Mouse (Mus musculus) right cerebral cortex, adult 18-20 months (tissue): Measurements from ENCODE around the gene Tdrd7.

Source experiments
- DNase-seq: peaks from one replicate; pipeline ENCODE4 v3.0.0; 2022; ENCODE audit warnings: mixed read lengths

The Tdrd7 gene

GRCm38 (mm10) chr4:46043361-46043760, 78.2 kb downstream of the Tdrd7 start:
- DNase-seq, result no peak

GRCm38 (mm10) chr4:46047971-46048370, 82.8 kb downstream of the Tdrd7 start:
- no peak for DNase-seq

- DNase-seq, result no peak
These were observed 83.3 kb downstream of the Tdrd7 start for GRCm38 (mm10) chr4:46048418-46048817.

- DNase-seq, result peak; percentile 31
These were observed 88.4 kb downstream of the Tdrd7 start for GRCm38 (mm10) chr4:46053323-46054107.

- peak; percentile 53 for DNase-seq
These were observed 91.0 kb downstream of the Tdrd7 start for GRCm38 (mm10) chr4:46056163-46056562.

- peak; percentile 92 for DNase-seq
These were observed 96.3 kb downstream of the Tdrd7 start for GRCm38 (mm10) chr4:46061259-46061962.

- no peak for DNase-seq
These were observed 98.7 kb downstream of the Tdrd7 start for GRCm38 (mm10) chr4:46063841-46064240.

- DNase-seq, result no peak
These were observed 99.1 kb downstream of the Tdrd7 start for GRCm38 (mm10) chr4:46064263-46064662.

- no peak for DNase-seq
These were observed 99.8 kb downstream of the Tdrd7 start for GRCm38 (mm10) chr4:46064961-46065360.

GRCm38 (mm10) chr4:46065695-46066340, 100.7 kb downstream of the Tdrd7 start:
- no peak for DNase-seq

GRCm38 (mm10) chr4:46068060-46068459, 102.9 kb downstream of the Tdrd7 start:
- DNase-seq, result no peak

GRCm38 (mm10) chr4:46068573-46068972, 103.4 kb downstream of the Tdrd7 start:
- DNase-seq, result peak; percentile 72

- DNase-seq, result no peak
These were observed 104.8 kb downstream of the Tdrd7 start for GRCm38 (mm10) chr4:46069851-46070482.

GRCm38 (mm10) chr4:46072631-46073030, 107.5 kb downstream of the Tdrd7 start:
- no peak for DNase-seq

- DNase-seq, result peak; percentile 55
These were observed 108.6 kb downstream of the Tdrd7 start for GRCm38 (mm10) chr4:46073736-46074135.

- no peak for DNase-seq
These were observed 110.5 kb downstream of the Tdrd7 start for GRCm38 (mm10) chr4:46075664-46076063.

- DNase-seq, result no peak
These were observed 111.8 kb downstream of the Tdrd7 start for GRCm38 (mm10) chr4:46076892-46077291.

GRCm38 (mm10) chr4:46080261-46080660, 115.1 kb downstream of the Tdrd7 start:
- no peak for DNase-seq

- no peak for DNase-seq
These were observed 117.4 kb downstream of the Tdrd7 start for GRCm38 (mm10) chr4:46082555-46082954.
